Mouse (Mus musculus) frontal cortex, adult 2 months (tissue): ENCODE measurements around the gene Rftn1. TPM values are rescaled to one million over a fixed set of nuclear protein-coding genes. Genes with fewer than 3 reads are reported as not detected.

ENCODE experiments used
- DNase-seq, 2 experiments: peaks; one replicate each; pipeline ENCODE4 v3.0.0; 2022; ENCODE audit warnings: low spot score in 1 of 2; ENCODE audit errors: extremely low spot score in 1 of 2
- polyA plus RNA-seq: library from polyadenylated mRNA; depleted of rRNA; stranded (reverse); fragments of >200 nt; gene quantifications from 2 replicates; pipeline ENCODE4 v1.2.3, GENCODE M21; 2012

The Rftn1 gene
- polyA plus RNA-seq, 1 experiment: 10.7 TPM

DNA sequence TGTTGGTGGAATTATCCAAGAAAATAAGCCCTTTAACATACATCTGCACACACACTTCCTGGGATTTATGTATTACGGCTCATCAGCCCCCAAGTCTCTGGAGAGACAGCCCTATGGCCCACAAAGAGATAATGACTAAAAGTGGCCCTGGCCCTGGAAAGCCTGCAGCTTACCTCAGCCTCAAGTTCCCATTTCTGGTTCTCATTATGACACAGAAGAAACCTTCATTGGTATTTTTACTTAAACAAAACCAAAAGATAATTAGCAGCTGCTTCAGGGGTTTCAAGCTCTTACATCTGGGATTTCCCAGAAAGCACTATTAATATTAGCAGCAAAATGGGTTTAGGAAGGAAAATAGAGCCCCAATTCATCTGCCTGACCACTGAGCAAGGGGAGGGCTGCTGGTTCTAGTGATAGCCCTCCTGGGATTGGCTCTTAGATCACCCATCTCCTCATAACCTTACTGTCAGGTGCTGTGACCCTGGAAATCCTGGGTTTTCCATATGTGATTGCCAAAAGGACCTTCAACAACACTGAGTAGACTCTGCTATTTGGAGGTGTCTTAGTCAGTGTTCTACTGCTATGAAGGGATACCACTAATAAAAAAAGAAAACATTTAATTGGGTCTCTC, 14.8 kb upstream of the Rftn1 start:
- no peak for DNase-seq

DNA sequence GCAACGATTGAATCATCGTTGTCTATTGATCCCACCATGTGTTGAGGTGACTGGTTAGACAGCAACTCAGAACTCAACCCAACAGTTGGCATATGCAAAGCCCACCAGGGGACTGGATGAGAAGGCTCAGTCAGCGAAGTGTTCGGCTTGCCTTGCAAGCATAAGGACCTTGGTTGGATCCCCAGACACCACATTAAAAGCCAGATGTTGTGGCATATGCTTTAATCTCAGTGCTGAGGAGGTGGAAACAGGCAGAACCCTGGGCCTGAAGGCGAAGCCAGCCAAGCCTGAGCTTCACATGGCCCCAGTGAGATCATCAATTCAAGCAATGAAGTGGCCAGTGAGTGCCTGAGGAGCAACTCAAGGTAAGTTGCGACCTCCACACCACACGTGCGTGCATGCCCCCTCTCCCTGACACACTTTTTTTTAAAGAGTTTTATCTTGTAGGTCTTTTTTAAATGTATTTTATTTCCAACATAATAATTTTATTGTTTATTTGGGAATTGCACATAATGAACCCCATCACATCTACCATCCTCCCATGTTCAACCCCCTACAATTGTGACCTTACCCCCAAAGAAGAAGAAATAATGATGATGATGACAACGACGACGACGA, 11.5 kb upstream of the Rftn1 start:
- DNase-seq: no peak

DNA sequence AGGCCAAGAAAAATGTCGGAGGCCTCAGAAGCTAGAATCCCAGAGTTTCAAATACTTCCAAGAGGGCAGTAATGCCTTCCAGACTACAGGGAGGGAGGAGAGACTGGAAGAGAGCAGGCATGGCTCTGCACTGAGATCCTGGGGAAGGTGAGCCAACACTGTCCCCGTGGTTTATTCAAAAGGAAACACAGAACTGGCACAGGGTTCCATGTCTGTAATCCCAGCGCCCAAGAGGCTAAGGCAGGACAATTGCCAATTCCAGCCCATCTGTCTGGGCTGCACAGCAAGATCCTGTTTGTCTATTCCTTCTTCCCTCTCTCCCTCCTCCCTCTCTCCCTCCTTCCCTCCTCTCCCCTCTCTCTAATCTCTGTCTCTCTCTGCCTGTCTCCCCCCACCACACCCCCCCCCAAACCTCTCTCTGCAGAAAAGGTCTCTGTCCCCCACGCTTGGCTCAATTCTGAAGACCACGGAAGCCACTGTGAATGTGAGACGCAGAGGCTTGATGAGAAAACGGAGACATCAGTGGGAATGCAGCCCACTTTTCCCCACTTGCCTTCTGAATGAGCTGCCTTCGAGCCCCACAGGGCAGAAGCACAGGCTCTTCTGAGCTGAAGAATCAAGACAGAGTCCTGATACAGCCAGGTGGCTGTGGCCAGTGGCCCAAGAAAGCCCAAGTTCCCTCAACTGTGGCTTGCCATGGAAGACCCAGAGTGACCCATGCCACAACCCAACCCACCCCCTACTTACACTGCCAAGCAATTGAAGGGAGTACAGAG, 8.8 kb upstream of the Rftn1 start:
- DNase-seq: no peak

DNA sequence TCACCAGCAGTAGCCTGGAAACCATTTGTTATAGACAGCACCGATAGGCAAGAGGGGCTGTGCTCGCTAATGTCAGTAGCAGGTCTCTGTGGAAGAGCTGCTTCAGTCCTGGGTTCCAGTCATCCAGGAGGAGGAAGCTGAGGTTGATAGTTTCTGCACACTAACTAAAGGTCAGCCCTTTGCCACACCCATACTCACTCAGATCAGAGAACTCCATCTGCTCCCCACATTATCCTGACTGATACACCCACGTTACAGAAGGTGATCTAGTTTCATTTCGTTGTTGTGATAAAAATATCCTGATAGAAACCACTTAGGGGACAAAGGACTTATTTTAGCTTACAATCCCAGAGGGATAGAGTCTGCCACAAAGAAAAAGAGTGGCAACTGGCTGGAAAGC, 7.1 kb upstream of the Rftn1 start:
- DNase-seq: no peak

DNA sequence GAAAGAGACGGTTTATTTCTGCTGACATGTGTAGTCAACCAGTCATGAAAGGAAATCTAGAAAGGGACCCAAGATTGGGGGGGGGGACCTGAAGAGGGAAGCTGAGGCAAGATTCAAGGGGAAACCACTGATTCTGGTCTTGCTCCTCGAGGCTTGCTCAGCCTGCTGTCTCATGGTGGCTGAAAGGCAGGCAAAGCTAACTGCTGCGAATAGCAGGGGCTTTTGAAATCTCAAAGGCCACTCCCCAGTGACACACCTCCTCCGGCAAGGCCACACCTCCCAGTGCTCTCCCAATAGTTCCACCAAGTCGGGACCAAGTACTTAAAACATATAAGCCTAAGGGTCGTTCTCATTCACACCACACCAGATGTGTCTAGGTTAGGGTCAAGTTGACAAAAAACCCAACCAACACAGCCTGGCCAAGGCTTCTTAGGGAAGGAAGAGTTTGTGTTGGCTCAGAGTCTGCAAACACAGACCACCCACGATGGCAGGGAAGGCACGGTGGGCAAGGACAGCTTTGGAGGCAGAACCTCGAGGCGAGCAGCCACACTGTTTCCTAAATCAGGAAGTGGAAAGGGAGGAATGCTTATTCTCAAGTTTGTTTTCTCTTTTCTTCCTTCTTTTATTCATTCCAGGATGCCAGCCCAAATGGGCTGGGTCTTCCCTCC, 5.7 kb upstream of the Rftn1 start:
- DNase-seq: no peak

DNA sequence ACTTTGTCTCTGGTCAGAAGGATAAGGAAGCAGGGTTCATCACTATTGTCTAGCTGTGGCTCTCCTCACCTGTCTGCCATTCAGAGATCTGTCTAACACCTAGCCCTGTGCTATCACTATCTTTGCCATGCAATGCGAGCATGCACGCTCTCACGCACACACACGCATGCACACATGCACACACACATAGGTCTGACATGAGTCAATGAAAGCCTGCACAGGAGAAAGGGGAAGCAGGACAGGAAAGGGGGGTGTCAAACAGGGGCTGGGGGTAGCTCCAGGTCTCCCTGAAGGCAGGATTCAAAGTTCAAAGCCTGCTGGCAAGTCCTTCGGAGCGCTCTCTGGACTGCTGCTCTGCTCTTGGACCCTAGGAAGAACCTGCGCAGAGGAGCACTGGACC, 4.9 kb upstream of the Rftn1 start:
- DNase-seq: no peak

DNA sequence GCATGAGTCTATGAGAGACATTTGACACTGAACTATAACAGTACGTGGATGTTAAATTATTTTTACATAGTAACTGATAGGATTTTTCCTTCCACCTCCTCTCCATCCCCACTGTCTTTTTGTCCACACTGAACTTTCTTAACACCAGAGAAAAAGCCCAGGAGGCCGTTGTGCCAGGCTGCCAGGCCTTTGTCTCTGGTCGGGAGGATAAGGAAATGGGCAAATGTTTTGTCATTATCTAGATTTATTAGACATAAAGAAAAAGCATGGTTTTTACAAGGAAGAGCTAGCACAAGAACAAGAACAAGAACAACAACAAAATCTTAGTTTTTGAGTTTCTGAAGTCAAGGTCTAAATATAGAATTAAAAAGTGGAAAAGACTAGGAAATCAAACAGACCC, 4.1 kb upstream of the Rftn1 start:
- no peak for DNase-seq

DNA sequence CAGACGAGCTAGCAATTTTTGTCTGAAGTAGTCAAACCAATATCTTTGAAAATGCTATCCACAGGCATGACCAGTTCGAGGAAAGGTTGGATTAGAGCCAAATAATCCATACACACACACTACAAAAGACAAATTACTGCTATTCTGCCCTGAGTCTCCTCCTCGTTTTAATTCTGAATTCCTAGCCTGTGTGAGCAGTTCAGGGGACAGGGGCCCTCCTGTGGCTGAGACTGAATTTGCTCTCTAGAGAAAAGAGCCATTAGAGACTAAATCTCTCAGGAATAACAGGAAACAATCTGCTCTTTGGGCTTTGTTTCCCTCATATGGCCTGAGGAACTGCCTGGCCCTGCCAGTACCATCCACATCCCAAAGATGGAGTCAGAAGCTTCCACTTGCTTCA, 3.2 kb upstream of the Rftn1 start:
- peak; percentile 20 to 48 for DNase-seq

DNA sequence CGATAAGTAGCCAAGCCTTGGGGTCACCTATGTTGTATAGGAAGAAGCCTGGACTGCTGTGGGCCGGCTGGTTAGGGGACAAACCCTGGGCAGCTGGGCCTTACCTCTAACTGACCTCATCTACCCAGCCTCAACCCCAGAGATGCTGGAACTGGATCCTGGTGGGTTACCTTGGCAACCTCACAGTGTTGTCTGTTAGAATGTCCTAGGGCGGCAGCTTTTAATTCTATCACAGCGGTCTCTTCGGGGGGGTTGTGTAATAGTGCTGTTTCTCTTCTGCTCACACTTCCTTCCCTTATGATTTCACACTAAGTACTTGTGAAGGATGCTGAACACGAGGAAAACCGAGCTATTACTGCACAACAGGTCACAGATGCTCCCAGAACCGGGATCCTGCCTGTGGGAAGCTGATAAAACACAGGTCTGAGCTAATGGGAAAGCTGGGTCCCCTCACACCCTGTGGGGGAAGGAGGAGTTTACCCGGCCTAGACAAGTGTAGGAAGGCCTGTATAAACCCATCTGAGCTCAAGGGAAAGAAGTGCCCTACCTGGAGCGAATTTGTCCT, 2.0 kb upstream of the Rftn1 start:
- no peak for DNase-seq

DNA sequence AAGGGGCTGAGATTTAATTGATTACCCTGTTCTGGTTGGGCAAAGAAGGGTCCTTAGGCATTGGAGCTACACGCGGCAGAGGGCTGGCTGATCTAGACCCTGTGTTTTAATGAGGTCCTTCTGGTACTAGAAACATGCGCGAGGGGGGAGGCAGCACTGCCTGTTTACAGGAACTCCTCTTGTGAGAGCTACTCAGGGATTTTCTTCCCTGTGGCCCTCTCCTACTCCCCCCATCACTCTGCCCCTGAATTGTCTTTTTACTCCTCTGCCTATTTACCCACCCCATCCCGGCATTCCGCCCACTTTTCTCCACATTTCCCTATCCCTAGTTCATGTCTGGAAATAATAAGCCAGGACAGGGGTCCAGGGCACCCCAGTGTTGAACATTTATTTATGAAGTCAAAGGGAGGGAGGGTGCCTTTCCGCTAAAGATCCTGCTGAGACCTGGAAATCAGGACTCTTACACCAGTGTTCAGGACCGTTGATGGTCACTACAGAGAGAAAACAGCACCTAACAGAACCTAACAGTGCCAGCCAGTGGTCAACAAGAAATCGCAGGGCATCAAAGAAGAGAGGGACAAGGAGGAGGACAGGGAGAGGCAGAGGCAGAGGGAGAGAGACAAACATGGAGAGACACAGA, 964 bp upstream of the Rftn1 start:
- no peak for DNase-seq

DNA sequence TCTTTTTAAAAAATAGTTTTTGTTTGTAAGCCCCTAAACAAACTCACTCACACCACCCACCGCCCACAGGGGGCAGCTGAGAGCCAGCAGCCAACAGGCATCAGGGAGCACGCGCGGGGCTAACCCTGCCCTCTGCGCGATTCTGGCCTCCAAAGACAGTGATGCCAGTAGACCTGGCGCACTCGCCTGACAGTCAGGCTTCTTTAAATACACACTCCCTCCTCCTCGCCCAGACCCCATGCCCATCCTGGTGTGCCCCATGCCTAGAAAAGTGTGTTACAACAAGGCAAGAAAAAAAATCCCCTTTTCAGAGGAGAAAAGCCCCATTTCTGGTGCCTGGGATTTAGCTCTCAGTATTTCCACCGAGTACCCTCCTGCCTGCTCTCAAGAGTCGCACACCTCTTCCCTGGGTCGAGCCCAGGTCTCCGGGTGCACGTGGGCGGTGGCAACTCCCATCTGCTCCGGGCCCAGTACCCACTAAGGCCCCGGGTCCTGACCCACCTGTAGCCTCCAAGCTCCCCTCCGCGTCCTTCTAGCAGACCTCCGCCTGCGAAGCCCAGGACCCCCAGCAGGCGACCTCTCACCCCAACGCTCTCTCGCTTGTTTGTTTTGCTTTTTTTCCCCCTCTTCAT, 977 bp downstream of the Rftn1 start:
- peak in 1 of 2 experiments; percentile 33 for DNase-seq

DNA sequence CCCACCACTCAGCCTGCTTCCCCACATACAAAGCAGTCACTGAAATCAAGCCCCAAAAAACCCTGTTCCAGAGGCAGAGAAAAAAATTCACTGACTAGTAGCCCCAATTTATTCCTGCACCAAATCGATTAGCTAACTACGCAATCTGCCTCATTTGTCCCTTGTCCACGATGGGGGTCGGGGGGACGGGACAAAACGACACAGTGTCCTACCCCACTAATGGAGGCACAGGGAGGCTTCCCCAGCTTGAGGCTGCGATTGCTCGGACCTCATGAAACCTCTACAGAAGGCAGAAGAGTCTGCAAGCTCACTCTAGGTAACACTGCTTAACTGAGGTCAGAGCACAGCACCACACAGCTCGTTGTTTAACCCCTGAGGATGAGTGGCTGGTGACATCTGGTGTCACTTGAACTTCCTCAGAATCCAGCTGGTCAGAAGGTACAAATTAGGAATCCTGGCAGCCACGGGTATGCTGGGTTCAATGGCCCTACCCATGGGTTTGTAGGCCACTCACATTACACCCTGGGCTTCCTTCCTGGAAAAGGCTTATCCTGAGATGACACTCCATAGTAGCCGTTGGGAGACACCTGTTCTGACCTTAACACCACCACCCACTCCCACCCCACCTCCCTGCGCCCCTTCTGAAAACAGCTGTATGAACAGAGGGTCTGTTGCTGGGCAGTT, 1.7 kb downstream of the Rftn1 start:
- DNase-seq: no peak

DNA sequence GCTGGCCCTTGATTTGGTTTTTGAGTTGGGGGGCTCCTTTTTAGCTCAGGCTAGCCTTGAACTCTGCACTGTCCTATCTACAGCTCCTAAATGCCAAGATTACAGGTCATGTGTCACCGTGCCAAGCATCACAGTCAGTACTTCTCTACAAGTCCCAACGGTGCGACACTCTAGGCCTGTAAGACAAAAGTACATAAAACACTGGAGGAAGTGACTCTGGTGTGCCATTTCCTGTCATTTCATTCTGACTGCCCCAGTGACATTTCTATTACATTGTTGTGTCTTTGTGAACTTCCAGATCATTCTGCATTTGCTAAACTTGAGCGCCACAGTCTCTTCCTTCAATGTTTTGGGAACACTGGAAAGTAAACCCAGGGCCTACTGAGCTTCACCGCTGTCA, 4.9 kb downstream of the Rftn1 start:
- no peak for DNase-seq

DNA sequence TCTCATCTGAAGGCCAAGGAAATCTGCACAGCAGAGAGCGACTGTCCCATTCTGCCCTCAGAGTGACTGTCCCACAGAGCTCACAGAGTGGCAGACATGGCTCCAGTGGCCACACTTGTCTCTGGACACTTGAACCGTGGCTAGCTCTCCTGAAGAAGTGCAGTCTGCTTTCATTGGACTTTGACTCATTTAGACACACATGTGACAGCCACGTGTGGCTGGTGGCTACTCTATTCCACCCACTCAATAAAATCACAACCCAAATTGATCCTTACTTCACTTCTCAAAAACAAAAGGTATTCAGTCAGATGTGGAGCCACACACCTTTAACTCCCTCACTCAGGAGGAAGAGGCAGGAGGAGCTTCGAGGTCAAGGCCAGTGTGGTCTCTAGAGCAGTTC, 5.4 kb downstream of the Rftn1 start:
- no peak for DNase-seq

DNA sequence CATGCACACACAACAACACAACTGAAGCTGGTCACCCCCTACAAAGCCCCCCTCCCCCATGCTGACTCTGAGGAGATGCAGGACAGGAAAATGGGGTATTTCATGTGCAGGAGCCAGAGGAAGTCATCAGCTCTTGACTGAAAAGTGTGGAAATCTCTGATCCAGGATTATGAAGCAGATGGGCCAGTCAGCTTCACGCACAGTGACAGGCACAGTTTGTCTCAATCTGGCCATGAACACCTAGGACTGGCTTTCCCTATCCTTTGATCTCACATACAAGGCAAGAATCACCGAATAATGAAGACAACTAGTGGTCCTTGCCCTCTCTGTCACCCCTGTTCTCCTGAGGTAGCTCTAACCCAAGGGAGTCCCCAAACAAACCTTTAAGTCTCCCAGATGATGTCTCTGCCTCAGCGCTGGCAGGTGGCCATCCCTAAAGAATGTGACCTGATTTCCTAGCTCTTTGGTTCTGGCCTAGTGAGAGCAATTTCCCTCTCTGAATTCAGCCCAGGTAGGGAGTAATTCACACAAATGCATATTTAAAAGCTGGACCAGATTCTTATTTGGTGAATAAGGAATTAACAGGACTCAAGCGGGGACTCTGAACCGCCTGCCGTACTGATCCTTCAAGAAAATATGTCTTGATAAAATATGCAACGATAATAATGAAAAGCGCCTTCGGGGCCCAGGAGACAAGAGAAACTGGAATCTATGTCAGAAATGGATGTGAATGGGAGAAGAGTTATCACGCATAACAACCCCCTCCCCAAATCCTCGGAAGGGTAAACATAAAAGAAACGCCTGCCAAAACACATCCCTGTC, 6.0 kb downstream of the Rftn1 start:
- no peak for DNase-seq

DNA sequence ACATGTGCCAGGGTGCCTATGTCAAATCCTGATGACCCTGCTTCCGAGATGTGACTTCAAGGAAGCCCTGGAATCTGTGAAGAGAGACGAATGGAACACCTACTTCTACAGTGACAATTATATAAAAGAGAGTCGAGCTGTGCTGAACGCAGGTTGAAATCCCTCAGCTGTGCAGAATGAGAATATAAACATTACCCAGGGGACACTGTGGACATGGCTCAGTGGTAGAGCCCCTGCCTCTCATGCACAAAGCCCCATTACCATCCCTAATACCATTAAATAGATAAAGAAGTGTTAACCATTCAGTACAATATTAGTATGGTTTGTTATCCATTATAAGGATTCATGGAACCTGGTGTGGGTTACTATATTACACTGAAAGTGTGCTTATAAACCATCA, 7.2 kb downstream of the Rftn1 start:
- DNase-seq: no peak

DNA sequence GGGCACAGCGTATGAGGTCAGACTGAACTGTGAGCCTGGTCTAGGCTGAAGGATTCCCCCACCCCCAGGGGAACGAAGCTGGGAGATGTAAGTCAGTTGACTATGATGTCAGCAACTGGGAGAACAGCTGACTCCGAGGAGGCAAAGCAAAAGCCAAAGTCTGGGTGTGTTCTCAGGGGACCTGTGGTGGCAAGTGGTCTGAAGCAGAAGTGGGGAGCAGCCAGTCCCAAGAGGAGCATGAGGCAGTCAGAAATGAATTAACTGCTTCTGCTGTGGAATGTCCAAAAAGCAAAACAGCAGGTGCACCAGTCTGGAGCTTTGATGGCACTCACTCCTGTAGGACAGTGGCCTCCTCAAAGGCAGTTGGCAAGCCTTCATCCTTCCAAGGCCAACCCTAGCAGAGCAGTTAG, 7.9 kb downstream of the Rftn1 start:
- no peak for DNase-seq

DNA sequence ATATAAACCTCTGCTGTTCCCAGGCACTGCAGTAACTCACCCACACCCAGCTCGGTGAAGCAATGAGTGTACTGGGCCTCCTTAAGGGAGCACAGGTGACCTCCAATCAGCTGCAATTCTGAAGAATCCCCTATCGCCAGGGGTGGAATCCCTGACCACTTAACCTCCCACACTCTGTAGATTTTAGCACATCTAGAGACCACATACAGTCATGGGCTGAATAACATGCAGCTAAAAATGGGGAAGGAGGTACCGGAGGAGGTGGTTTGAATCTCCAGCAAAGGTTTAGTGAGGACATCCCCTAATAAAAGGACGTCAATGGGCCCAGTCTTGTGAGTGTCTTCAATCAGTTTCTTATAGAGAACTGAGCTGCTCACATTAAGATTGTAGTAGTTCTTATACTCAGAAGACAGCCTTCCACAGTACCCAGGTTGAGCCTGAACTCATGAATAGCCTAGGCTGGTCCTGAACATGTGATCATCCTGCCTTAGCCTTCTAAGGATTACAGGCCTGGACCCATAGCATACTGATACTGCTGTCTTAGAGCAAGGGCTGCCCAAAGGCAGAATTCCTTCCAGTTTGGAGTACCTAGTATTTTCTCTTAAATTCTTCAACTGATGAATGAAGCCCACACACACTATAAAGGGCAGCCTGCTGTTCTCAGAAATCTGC, 9.4 kb downstream of the Rftn1 start:
- DNase-seq: no peak
